Mouse (Mus musculus) adrenal gland, adult 8-10 months (tissue): ENCODE results near the gene Slc25a33. TPM values are rescaled to one million over a fixed set of nuclear protein-coding genes. Genes with fewer than 3 reads are reported as not detected.
A peak's percentile ranks its signal among the peaks of the same experiment; 100 is the strongest.
"Not testable (repeated sequence)": the region's sequence is repeated elsewhere in the genome, so short reads cannot be mapped to it uniquely, and the experiment has no call there.

Experiments
- DNase-seq: peaks from one replicate; pipeline ENCODE4 v3.0.0; 2022
- total RNA-seq, 4 experiments: library from RNA; stranded (reverse); gene quantifications; 2 replicates each; pipeline ENCODE4 v1.2.4; 2022

Gene Slc25a33
- total RNA-seq = 10 to 100 TPM; 22.2 to 24.2 (median 23.6) TPM

DNA sequence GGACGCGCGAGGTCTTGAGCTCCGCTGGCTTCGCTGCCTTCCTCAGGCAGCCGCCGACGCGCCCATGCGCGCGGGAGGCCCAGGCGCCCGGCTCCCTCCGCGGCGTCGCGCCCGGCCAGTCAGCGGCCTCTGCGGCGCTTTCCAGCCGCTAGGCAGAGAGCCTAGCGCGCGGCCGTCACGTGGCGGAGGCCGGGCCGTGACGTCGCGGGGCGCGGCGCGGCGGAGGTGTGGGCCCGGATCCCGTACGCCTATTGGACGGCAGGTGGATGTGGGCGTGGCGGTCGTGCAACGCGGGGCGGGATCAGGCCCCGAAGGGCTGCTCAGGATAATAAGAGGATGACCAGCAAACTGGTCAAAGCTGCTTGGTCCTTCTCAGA lies at the start of gene Slc25a33:
Gene Slc25a33 (minus strand): TSS at position 184 of the 377 bp plus-strand sequence.
- DNase-seq = peak; percentile 95

DNA sequence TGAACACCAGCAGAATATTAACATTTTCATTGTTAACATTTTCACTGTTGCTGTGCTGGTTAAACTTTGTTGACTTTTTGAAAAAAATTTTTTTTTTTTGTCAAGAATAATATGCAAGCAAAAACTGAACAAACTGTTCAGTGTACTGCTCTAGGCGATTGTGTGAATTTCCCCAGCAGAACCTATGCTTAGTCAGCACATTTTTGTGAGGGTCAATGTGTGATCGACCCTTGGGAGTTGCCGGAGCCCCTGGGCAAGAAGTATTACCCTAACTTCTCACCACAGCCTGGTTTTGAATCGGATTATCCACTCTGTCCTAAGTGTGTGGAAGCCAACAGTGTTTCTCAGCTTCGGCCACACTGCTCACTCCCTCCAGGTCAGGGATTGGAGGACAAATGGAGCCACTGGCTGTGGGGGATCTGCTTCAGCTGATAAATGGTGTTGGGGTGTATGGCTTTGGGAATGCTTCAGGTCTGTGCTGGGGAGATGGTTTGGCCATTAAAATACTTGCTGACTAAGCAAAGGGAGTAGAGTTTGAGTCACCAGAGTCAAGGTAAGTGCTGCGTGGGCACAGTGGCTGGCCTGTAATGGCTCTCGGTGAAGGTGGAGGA lies 48.6 kb upstream of the Slc25a33 start:
- no peak for DNase-seq

GRCm38 (mm10) chr4:149822126-149822525 lies 48.0 kb upstream of the Slc25a33 start:
- DNase-seq = peak; percentile 93

- DNase-seq = peak; percentile 93
Observed at GRCm38 (mm10) chr4:149820569-149820968, 46.5 kb upstream of the Slc25a33 start.

DNA sequence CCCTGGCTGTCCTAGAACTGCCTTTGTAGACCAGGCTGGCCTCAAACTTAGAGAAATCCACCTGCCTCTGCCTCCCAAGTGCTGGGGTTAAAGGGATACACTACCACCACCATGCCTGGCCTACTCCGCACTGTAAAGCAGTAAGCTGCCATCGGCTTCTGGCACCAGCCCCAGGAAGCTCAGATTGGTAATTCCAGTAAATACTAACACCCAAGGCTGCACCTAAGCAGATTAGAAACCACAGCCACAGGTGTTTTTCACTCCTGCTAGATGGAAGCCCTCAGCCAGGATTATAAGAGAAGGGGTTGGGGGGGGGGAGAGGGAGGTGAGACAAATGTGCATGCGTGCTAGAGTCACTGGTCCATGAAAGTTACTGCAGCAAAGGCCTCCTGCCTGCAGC lies 45.1 kb upstream of the Slc25a33 start:
- no peak for DNase-seq

DNA sequence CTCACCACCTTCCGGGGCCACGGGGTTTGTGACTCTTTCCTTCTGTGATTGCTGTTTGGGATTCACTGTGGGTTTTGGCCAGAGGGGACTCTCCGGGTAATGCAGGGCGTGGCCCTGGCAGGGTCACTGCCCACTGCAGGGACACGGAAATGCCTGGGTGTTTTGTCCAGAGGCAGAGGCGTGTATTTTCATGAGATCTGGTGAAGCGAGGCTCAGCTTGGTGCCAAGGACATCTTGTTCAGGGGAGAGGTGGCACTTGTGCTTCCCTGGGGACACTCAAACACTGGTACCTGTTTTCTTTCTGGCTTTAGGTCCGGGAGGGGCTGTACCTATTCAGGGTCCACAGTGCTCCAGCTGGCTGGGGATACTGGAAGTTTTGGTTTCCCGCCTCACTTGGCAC lies 42.5 kb upstream of the Slc25a33 start:
- DNase-seq = no peak

- DNase-seq = no peak
Observed at GRCm38 (mm10) chr4:149815586-149815985, 41.5 kb upstream of the Slc25a33 start.

DNA sequence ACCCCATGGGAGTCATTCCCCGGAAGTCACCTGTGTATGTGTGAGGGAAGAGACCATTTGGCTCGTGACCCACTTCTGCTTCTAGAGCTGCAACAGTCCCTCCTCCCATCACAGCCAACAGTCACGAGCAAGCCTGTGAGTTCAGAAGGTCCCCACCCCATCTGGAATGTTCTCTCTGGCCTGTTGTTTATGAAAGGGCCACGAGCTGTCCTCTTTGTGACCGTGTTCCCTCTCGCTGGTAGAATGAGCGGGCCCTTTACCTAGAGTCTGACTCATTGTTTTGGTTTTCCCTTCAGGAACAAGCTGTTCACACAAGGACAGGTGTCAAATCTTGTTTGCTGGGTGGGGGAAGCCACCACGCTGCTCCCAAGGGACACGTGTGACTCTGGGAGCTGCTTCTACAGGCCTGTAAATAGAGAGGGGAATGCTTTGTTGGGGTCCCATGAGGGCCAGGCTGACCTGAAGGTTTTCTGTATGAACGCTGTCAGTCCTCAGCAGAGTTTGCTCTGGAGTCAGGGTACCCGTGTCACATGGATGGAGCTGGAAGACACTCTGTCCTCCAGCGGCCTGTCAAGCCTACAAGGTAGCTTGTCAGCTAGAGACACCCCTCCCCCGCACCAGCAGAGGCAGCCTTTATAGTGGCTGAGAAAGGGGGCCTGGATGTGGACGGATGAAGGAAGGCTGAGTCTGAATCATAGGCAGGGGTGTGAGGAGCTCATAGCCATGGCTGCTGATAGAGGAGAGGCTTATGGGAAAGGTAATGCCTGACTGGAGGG lies 39.5 kb upstream of the Slc25a33 start:
- no peak for DNase-seq

GRCm38 (mm10) chr4:149810372-149810771 lies 36.3 kb upstream of the Slc25a33 start:
- not testable (repeated sequence) for DNase-seq

DNA sequence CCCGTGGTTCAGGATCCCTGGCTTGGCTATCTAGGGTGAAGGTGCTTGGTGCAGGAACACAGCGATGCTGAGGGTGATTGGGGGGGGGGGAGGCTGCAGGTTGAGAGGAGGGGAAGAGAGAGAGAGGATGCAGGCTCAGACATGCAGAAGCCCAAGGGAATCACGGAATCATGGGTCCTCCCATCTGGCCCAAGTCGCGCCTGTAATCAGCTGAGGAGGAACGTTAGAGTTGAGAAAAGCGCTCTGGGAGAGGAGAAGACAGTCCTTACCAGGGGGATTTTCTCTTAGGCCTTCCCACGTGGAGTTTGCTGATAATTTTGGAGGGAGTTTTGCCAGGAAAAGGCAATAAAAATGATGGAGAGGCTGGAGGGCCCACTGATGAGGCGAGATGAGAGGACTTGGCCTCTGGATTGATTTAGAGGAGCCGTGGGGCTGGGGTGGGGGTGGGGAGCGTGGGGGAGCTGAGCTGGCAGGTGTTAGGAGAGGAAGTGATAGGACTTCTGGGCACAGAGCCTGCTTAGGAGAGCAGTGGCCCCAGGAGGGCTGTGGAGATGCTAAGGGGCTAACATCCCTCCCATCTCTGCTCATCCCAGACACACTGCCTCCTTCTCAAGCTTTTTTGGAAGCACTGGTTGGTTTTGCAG lies 34.6 kb upstream of the Slc25a33 start:
- no peak for DNase-seq

DNA sequence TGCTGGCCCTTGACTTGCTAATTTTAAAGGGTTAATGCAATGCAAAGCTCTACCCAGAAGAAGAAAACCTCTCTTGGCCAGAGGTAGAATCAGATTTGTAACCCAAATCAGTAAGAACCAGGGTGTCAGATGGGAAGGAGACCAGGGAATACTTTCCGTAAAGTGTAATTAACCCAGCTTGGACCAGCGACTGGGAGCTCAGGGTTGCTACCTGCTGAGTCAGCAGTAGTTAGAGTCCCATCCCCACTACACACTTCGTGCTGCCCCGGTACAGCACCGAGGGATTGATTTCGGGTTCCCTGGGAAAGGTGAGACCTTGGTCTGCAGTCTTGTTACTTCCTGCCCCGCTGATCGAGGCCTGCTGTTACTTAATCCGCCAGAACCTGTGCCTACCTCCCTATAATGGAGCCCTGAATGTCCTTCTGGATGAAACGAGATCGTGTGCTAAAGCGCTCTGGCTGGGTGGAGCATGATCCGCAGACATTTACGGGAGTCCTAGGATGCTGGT lies 34.0 kb upstream of the Slc25a33 start:
- no peak for DNase-seq

- peak; percentile 83 for DNase-seq
Observed at GRCm38 (mm10) chr4:149806699-149807381, 32.8 kb upstream of the Slc25a33 start.

DNA sequence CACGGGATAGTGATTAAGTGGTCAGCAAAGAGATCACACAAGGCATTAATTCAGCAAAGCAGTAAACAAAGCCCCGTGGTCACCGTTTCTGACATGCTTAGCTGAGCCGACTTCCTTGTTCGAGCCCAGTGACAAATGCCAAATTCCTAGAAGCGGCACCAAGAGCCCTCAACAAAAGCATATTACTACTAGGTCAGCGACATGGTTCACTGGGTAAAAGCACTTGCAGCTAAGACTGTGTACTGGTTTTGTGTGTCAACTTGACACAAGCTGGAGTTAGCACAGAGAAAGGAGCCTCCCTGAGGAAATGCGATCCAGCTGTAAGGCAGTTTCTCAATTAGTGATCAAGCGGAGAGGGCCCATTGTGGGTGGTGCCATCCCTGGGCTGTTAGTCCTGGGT lies 28.2 kb upstream of the Slc25a33 start:
- no peak for DNase-seq

DNA sequence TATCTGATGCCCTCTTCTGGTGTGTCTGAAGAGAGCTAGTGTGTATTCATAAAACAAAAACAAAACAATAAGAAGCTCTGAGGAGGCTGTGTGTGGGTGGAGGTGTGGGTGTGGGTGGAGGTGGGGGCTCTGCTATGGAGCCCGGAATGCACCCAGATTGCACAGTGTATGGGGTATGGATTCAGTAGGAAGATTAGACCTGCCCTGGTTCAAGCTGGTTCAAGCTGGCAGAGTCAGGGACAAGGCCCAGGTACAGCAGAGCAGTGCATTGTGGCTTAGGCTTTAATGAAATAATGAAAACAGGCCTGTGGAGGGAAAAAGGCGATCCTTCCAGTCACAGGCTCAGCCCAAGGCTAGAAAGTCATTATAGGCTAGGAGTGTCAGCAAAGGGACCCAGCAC lies 26.5 kb upstream of the Slc25a33 start:
- no peak for DNase-seq

GRCm38 (mm10) chr4:149800172-149800464 lies 26.0 kb upstream of the Slc25a33 start:
- DNase-seq = peak; percentile 84

DNA sequence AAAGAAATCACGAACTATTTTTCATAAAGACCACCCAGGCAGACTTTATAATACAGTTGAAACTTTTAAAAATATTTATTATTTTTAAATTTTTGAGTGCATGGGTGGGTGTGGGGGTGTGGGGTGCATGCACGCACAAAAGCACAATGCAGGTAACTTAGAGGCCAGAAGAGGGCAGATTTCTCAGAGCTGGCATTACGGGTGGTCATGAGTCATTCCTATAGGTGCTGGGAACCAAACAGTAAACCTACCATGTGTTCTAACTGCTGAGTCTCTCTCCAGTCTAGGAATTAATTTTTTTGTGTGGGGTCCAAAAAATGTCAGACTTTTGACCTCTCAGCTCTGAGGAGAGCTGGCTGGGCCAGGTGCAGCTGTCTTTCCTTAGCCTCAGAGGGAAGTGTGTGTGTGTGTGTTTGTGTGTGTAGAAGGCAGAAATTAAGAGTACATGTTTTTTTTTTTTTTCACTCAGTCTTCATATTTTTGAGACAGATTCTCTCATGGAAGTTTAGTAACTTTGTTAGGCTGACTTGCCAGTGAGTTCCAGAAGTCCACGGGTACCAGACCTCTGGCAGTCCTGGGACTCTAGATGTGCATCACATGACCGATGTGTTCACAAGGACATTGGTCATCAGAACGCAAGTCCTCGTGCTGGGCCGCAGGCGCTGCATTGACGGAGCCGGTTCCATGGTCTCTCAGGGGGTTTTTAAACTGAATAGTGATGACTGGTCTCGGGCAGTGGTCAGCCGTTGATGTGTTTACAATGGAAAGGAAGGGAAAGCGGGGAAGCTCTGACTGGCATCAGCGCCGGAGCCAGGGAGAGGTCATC lies 25.5 kb upstream of the Slc25a33 start:
- DNase-seq = no peak

- no peak for DNase-seq
Observed at GRCm38 (mm10) chr4:149798684-149799309, 24.7 kb upstream of the Slc25a33 start.

DNA sequence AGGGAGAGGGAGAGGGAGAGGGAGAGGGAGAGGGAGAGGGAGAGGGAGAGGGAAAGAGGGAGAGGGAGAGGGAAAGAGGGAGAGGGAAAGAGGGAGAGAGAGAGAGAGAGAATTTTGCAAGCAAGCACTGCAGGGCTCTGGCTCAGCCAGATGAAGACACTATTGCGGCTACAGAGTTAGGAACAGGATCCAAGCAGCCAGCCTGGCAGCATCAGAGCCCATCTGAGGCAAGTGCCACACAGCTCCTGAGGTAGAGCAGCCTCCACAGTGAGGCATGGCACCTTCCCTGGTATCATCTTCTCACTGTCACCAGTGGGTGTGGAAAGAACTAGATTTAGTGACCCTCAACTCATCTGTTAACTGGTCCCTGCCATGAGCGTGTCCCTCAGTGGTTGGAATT lies 24.0 kb upstream of the Slc25a33 start:
- no peak for DNase-seq

GRCm38 (mm10) chr4:149797220-149797610 lies 23.1 kb upstream of the Slc25a33 start:
- no peak for DNase-seq

GRCm38 (mm10) chr4:149796567-149797219 lies 22.6 kb upstream of the Slc25a33 start:
- no peak for DNase-seq

DNA sequence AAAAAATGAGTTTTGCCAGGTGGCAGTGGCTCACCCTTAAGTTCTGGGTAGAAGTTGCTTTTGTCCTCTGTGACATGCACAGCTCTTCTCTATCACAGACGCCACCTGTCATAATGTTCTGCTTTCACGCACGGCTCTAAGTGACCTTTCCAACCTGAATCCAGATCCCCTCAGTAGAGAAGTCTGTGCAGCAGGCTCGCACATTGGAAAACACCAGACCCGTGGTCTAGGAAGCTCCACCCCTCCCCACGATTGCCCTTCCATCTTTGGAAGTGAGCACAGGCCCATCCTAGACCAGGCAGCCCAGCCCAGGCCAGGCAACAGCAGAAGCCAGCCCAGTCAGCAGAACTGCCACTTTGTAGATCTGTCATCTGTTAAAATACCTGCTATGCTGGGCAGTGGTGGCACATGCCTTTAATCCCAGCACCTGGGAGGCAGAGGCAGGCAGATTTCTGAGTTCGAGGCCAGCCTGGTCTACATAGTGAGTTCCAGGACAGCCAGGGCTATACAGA lies 20.9 kb upstream of the Slc25a33 start:
- no peak for DNase-seq
